Mouse (Mus musculus) spleen, adult 18-20 months (tissue): ENCODE results near the gene Tmem212.
"Not testable (repeated sequence)": the region's sequence is repeated elsewhere in the genome, so short reads cannot be mapped to it uniquely, and the experiment has no call there.

Experiments
- DNase-seq, 2 experiments: peaks; one replicate each; pipeline ENCODE4 v3.0.0; 2022; ENCODE audit warnings: mixed read lengths in 2 of 2

The Tmem212 gene

DNA sequence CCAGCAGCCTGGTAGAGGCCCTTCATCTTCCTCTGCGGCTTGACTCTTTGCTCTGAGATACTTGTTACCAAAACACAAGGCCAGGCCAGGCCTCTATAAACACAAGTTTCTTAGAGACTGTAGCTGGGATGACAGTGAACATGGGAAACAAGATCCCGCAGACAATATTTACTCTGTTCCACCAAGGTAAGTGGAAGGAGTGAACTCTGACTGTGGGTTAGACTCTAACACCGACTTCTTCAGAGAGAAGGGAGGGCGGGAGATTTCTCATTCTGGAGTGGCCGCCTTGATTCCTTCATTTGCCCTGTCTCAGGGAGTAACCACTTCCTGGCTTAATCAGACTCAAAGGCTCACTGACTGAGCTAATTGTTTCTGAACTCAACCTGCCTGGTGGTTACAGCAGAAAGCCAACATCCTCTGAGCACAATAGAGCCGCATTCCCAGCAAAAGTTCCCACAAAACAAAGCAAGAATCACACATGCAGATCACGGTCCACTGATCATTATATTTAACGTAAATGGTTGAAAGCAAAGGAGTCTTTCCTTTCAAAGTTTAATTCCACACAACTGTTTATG is at the start of gene Tmem212:
TSS of gene Tmem212 (minus strand) at position 51 of the 575 bp plus-strand sequence.
- no peak for DNase-seq

DNA sequence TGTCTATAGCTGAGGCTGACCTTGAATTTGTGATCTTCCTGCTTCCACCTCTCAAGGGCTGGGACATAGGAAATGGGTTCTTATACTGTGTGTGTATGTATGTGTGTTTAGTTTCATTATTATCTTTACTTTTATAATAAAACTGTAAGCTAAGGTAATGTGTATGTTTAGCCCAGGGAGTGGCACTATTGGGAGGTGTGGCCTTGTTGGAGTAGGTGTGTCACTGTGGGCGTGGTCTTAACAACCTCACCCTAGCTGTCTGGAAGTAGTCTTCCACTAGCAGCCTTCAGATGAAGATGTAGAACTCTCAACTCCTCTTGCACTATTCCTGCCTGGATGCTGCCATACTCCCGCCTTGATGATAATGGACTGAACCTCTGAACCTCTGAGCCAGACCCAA is 49.2 kb upstream of the Tmem212 start:
- not testable (repeated sequence) for DNase-seq

DNA sequence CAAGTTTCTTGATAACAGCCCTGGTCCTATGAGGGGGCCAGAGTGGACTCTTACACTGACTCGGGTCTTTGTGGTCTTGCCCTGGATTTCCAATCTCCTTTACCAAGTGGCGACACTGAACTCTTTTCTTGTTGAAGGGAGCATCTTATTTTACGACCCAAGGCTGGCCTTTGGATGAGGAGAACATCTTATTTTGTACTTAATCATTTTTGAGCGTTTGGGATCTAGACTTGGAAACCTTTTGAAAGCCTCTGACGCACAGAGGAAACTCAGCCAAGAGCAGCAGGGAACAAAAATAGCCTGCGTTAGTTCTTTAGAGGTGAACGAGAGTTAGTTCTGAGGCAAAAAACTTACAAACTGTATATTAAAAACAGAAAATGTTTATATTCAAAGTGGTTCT is 46.8 kb upstream of the Tmem212 start:
- no peak for DNase-seq

DNA sequence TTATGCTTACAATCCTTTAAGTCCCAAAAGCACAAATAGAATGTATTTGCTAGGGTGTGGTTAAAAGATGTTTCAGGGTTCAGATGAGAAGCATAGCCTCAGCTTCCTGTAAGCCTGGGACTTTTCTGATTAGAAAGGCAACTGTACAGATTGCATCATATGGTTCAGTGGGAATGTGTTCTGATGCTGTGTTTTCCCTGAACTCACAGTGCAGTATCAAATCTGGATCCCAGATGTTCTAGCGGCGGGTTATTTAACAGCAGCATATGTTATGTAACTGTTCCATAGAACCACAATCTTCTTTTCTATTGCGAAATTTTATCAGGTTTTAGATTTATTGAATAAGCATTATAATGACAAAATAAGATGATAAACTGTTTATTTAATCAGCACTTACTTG is 45.5 kb upstream of the Tmem212 start:
- no peak for DNase-seq

DNA sequence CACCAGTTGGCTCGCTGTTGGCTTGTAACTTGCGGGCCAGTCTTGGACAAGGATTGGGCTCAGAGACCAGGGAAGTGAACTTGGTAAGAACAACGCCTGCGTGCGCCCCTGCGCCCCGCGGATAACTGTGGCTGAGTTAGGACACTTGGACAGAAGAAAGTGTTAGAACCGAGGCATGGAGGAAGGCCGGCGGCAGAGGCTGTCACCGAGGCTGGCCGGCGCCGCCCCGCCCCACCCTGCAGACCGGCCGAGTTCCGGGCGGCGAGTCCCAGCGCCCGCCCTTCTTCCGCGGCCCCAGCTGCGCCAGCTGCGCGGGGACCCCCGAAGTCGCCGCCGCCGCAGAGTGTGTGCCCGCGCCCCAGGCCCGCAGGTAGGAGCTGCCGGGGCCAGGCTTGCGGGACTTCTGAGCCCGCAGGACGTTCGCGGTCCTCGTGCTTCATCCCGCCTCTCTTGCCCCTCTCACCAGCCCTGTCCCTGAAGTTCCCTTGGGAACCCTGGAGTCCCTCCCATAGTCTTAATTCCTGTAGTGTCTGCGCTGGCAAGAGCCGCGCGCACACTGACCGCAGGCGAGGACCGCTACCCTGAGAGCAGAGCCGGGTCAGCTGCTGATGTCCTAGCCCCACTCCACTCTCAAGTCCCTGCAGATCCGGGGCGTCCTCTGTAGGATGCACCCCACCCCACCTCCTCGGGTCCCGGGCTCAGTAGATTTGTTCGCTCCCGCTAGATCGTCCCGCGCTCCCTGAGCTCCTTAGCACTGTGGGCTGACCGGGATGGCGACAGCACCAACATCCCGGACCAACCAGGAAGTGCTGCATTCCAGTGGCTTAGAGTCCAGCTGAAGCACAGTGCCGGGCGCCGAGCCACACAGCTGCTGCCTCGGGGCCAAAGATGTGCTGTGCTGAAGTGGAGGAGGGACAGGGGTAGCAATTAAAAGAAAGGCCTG is 42.5 kb upstream of the Tmem212 start, which contains the start of gene Pld1:
TSS of gene Pld1 (plus strand) at position 315 of the 943 bp plus-strand sequence.
- peak; percentile 17 to 22 for DNase-seq

DNA sequence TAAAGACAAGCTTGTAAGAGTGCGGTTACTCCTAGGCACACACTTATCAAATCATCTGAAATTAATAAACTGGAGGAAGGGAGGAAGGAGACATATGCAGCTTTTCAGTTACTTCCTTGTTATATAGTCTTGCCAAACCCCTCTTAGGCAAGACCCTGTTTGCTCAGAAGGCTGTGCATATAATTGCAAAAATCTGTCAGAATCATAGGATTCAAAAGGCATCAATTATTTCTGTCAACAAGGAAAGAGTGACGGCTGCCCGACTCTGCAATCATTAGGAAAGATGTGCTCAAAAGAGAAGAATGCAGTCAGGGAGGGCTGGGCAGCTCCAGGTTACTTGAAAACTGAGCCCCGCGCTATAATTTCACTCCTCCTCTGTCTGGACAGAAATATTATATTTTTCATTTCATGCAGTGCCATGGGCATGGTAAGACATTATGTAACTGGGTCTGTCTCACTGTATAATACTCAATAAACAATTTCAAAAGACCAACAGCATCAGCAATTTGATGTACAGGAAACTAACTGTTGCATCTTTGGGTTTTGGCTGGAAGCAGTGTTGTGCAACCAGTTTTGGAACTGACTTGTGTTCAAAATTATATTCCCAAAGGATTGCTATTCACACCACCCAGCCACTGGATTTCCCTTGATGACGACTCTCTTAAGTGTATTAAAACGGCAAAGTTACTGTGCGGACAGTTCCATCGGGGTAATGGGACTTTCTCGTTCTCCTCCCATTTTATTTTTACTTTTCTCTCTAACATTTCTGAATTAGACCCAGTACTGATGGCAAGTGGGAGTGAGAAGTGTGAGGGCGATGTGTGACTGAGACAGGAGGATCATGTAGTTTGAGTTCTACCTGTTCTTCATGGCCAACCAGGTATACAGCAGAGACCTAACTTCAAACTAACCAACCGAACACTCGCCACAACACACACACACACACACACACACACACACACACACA is 41.3 kb upstream of the Tmem212 start:
- no peak for DNase-seq

DNA sequence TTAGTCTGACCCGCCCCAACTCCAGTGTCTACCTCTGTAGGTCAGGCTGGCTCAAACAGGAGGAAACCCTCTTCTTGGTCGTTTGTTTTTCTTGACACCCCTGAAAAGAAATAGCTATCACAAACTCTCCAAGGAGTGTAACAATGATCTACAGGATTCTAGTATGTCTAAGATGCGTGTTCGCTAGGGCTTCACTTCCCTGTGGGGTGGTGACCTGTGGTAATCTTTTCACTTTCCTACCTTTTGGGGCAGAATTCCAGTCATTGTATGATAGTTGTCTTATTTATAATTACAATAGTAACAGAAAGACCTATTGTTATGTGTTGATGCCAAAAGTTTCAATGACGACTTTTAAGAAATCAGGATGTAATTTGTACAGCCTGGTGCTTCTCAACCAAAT is 40.6 kb upstream of the Tmem212 start:
- DNase-seq = no peak

DNA sequence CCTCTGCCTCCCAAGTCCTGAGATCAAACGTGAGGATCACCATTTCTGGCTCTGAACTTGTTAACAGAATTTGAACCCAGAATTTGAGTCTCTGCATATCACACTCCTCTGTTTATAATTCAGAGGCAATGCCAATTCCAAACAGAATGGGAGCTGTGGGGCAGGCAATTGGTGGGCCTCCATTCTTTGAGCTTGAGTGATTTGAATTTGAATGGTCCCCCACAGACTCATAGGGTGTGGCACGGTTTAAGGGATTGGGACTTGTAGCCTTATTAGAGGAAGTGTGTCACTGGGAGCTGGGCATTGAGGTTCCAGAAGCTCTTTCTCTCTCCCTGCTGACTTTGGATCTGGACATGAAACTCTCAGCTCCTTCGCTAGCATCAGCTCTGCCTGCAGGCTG is 39.5 kb upstream of the Tmem212 start:
- DNase-seq = no peak

DNA sequence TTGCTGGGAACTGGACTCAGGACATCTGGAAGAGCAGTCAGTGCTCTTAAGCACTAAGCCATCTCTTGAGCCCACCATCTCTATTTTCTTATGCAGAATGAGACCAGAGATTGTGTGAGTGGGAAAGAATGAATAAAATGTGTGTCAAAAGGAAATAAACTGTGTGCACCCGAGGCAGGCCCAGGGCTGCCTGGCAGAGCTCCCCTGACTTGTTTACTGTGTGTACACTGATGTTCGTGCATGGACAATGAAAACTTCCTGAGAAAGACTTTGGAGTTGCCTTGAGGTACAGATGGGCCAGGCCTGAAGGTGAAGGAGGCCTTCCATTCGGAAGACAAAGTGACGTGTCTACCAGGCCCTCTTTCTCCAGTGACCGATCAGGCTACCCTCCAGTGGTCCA is 36.2 kb upstream of the Tmem212 start:
- no peak for DNase-seq

DNA sequence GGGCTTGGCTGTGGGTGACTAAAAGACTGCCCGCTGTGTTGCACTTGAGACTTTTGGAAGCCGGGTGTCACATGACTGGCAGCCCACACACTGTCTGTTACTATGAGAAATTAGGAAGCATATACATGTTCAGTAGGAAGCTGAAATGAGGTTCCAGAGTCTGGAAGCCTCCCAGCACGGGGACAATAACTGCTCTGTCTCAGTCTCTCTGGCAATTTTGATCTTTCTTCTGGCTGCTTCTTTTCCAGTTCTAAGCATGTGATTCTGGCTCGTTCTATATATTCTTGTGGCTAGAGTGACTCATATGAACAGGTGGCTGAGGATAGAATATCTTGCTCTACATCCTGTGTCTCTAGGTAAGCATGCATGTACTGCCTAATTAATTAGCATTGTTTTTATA is 33.1 kb upstream of the Tmem212 start:
- DNase-seq = no peak

DNA sequence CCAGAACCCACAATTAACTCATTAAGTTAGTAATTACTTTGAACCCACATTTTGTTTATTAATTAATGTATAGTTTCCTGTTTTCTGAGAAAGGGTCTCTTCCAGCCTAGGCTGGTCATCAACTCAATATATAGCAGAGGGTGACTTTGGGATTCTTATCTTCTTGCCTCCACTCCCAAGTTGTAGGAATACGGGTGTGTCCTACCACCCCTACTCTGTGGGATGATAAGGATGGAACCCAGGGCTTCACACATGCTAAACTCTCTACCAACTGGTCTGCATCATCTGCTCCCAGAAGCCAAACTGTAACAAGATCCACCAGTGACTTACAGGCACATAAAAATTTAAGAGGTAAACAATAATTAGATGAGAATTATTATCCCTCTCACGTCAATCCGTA is 27.9 kb upstream of the Tmem212 start:
- no peak for DNase-seq

DNA sequence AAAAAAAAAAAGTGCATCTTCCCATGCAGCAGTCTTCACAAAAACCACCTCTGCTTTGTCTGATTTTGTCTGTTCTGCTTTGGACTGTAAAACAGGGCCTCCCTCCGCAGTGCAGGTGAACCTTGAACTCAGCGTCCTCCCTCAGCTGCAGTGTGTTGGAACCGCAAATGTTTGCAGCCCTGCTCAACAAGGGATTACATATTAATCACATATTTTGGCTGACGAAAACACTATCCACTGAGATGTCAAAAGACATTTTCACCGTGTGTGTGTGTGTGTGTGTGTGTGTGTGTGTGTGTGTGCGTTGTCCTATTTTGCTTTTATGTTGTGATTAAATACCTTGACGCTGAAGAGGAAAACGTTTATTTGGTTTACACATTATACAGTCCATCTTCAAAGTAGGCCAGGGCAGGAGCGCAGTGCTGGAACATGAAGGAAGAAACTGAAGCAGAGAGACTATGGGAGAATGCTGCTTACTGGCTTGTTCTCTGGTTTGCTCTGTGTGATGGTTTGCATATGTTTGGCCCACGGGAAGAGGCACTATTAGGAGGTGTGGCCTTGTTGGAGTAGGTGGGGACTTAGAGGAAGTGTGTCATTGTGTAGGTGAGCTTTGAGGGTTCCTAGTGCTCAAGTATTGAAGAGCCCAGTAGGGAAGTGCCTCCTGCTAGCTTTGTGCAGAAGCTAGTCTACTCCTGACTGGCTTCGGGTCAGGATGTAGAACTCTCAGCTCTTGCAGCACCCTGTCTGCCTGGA is 25.3 kb upstream of the Tmem212 start:
- no peak for DNase-seq

DNA sequence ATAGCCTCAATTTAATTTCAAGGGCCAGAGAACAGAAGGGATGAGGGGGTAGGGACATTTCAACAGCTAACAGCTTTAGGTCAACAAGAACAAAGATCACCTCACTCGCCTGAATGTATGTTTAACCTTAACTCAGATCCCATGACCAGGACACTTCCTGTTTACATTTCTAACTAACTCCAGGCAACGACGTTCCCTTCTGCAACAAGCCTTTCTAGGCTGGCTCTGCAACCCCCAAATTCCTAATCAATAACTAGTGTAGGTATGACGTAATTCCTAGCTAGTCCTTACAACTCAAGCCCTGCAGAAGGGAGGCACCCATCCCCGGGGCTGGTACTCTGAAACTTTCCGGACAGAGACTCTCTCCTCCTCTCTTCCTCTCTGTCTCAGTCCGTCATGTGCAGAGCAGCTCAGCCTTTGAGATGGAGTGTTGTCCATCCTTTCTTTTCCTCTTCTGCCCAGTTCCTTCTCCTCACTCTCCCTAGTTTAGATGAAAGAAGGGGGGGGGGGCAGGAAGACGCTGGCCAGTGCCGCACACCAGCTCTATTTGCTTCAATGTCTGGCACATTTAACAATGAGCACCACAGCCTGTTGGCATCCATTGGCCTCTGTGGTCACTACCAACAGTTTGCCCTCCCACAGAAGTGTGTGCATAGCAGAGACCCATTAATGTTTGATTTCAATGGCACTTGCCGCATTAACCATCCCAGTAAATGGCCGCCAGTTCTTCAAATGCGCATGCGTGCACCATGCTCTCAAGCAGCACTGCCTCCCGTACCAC is 22.7 kb upstream of the Tmem212 start:
- no peak for DNase-seq

DNA sequence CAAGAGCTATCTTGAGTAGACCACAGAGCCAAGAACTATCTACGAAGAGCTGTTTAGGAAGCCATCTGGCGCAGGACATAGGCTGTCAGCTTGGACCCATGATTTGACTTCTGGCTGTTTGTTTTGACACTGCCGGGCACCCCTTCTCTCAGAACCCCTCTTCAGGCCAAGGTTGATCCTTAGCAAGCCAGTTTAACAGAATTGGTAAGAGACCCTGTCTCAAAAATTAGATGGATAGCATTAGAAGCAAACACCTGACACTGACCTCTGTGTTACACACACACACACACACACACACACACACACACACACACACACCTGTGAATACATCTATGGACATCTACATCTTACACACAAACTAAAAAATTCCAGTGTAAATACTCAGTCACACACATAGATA is 12.8 kb upstream of the Tmem212 start:
- no peak for DNase-seq

DNA sequence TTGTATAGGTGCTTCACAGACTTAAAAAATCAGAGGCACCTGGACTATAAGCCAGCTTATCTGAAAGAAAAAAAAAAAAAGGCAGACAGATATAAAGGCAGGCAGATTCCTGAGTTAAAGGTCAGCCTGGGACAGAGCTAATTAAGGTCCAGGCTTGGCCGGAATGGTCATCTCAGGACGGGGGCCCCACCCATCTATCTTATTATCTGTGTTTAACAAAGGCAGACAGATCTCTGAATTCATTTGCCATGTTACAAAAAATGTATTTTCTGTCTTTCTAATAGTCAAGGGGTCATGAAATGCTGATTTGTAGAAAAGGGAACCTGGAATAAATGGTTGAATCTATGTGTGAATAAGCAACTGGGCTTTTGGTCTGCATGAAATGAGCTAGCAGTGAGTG is 12.1 kb upstream of the Tmem212 start:
- DNase-seq = no peak

DNA sequence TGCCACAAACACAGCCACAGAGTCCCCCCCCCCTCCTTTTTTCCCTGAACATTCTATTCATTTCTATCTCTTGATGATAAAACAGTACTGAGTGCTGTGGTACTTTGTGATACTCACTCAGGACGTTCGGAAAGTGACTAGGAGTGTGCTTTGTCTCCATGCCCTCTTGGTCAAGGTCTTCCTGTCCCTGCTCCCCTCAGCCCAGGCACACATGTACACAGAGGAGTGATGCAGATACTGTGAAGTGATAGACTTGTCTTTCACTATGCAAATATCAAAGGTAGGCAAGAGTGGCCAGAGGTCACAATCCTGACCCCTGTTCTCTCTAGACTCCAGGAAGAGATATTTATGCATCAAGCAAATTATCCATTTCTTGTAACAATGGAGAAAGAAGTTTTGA is 11.1 kb upstream of the Tmem212 start:
- DNase-seq = no peak

DNA sequence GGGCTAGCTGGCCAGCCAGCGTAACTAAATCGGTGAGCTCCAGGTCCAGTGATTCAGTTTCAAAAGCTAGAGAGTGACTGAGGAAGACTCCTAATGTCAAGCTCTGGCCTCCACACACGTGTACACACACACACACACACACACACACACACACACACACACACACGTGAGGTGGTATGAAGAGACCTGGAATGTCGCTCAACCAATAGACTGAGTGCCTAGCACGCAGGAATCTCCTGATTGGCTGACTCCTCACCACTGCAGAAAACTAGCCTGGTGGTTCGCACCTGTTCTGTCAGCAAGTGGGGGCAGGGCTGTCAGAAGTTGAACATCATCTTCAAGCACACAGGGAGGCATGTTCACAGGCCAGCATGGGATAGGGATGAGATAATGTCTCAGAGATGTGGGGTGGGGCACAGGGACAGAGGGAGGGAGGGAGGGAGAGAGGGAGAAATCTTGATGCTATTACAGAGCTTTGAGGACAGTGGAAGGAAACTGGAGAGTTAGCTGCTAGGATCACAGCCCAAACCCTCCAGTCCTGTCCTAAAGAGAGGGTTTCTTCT is 10.6 kb upstream of the Tmem212 start:
- no peak for DNase-seq

DNA sequence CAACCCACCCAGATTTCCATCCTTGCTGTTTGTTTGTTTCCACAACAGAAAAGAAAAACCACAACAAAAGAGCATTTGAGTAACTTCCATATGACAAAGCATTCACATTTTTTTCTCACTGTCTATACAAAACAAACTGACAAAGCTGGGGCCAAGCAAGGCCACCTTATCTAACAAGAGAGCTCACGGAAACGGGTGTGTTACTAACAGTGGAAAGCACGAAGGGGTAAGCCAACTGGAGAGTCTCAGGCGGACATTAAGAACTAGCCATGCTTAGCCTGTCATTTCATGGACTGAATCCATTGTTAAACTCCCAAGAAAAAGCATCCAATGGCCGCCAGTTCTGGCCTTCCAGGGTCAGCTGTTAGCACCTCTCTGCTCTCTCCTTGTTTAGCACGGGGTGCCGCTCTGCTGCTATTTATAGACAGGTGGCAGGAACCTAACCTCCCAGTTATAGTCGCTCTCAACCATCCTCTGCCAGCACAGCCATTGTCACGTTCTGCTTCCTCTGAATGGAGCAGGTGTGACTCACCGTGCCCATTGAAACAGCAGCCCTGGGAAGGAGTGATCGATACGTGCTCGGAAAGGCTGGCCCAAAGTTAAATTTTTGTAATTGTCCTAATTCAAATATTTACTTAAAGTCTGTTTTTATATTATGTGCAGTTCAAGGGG is 8.6 kb upstream of the Tmem212 start:
- DNase-seq = no peak

DNA sequence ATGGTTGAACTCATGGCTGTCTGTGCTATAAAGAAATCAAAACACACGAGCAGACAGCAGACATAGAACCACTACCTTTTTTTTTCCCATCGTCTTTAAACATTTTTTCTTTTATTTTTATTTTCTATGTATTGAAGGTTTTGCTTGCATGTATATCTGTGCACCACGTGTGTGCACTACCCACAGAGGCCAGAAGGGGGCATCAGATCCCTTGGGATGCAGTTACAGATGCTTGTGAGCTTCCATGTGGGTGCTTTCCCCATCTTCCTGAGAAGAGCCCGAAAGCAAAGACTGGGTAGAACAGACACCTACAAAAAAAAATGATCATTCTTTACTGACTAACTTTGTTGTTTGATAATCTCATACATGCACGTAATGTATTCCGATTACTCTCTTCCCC is 5.7 kb upstream of the Tmem212 start:
- no peak for DNase-seq

DNA sequence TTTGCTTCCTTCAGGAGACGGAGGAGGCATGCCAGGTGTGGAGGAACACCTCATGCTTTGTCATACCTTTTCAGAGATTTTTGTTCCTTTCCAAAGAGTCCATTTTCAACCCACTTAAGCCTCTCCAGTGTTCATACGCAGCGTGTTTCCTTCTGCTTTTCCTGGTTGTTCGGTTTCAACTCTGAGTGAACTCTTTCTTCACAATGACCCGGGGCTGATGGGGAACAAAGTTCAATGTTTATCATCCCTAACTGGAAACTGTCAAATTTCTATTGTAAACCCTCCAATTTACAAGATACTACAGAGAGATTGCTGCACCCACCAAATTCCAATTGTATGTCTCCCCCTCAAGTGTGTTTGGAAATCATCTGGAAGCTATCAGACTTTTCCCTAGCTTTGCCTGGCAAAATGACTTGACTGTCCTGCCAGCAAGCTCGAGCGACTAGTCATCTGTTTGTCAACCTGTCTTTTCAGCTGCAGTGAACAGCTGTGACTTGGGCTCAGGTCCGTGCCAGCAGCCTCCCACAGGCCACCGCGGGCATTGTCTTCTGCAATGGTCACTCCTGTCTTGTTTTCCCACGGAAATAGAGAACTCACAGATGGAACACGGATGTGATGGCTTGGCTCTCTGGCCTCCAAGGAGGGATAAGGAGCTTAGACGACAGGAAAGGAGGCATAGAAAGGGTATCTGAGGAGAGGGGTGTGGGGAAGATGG is 3.0 kb upstream of the Tmem212 start:
- DNase-seq = no peak
